Mouse (Mus musculus) limb, embryonic 12.5 days (tissue): ENCODE data around the gene Enox1. TPM values are rescaled to one million over a fixed set of nuclear protein-coding genes. Genes with fewer than 3 reads are reported as not detected.

Source experiments
- ATAC-seq: fragments of 200-750 bp; cut with Nextera tagmentation; 2 replicates; pipeline ENCODE4 v1.8.0; 2017; ENCODE audit warnings: low read depth, moderate TSS enrichment; ENCODE audit not compliant: insufficient number of reproducible peaks, insufficient read depth, low FRiP score, low TSS enrichment
- H3K27ac ChIP-seq: fragments of 300-500 bp; sonication (generic); 2 replicates; pipeline ENCODE4 v1.5.1; 2016; ENCODE audit warnings: mild to moderate bottlenecking, moderate library complexity
- H3K27me3 ChIP-seq: fragments of 300-500 bp; sonication (generic); 2 replicates; pipeline ENCODE4 v1.6.1; 2016; ENCODE audit warnings: mild to moderate bottlenecking, moderate library complexity
- H3K36me3 ChIP-seq: fragments of 300-500 bp; sonication (generic); 2 replicates; pipeline ENCODE4 v1.6.1; 2016; ENCODE audit warnings: mild to moderate bottlenecking, moderate library complexity
- H3K4me1 ChIP-seq: fragments of 300-500 bp; sonication (generic); replicated peaks from 2 replicates; pipeline ENCODE4 v1.6.1; 2016
- H3K4me2 ChIP-seq: fragments of 300-500 bp; sonication (generic); 2 replicates; pipeline ENCODE4 v1.6.1; 2016; ENCODE audit warnings: mild to moderate bottlenecking, moderate library complexity
- H3K4me3 ChIP-seq: fragments of 300-500 bp; sonication (generic); replicated peaks from 2 replicates; pipeline ENCODE4 v1.5.1; 2016; ENCODE audit warnings: mild to moderate bottlenecking
- H3K9ac ChIP-seq: fragments of 300-500 bp; sonication (generic); replicated peaks from 2 replicates; pipeline ENCODE4 v1.6.1; 2016; ENCODE audit warnings: mild to moderate bottlenecking, moderate library complexity
- H3K9me3 ChIP-seq: fragments of 300-500 bp; sonication (generic); 2 replicates; pipeline ENCODE4 v1.6.1; 2016; ENCODE audit warnings: mild to moderate bottlenecking, moderate library complexity
- WGBS: fragments of 180-500 bp; shearing (Covaris S2); methylation state at CpG from one replicate; pipeline ENCODE4 v1.1.7; 2016; 5-methylcytosine and 5-hydroxymethylcytosine counted together
- polyA plus RNA-seq: library from polyadenylated mRNA; unstranded; fragments of >200 nt; fragmentation: Nextera tagmentation; extraction: Ambion mirVana; gene quantifications from 2 replicates; pipeline ENCODE4 v1.2.1, GENCODE M21; 2016

Enox1 gene
- polyA plus RNA-seq, 1 experiment from 2014 or later = 12.9 TPM

DNA sequence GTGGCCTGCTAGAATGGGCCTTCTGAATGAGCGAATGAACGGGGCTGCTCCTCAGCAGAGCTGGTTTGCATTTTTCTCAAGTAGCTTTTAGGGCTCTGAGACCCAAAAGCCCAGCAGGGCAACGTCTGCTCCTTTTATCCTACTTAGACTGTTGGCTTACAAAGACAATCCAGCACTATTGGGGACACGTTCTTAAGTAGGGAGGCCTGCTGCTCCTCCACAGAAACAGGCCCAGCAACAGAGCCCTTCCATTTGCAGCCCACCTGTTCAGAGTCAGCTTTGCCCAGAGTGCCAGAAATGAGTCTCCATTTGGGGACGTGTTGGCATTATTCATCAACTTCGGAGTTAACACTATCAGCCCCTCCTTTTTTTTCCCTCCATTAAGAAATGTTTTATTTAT is 548.4 kb downstream of the Enox1 start:
- H3K27ac ChIP-seq = no peak overlapping the region
- H3K9ac ChIP-seq = no peak overlapping the region
- no peak for ATAC-seq
- no peak overlapping the region for H3K4me3 ChIP-seq
- no peaks in the 10 kb centered on the region for H3K36me3 ChIP-seq
- H3K4me2 ChIP-seq = no peak overlapping the region
- WGBS = 52% methylated on average over 6 of the region's 6 CpGs
- H3K9me3 ChIP-seq = no peaks in the 10 kb centered on the region
- peaks cover 17% of the 10 kb centered on the region for H3K4me1 ChIP-seq
- 0 out of 2 replicates have a peak, but pooled peaks cover 3% of the 10 kb centered on the region for H3K27me3 ChIP-seq

DNA sequence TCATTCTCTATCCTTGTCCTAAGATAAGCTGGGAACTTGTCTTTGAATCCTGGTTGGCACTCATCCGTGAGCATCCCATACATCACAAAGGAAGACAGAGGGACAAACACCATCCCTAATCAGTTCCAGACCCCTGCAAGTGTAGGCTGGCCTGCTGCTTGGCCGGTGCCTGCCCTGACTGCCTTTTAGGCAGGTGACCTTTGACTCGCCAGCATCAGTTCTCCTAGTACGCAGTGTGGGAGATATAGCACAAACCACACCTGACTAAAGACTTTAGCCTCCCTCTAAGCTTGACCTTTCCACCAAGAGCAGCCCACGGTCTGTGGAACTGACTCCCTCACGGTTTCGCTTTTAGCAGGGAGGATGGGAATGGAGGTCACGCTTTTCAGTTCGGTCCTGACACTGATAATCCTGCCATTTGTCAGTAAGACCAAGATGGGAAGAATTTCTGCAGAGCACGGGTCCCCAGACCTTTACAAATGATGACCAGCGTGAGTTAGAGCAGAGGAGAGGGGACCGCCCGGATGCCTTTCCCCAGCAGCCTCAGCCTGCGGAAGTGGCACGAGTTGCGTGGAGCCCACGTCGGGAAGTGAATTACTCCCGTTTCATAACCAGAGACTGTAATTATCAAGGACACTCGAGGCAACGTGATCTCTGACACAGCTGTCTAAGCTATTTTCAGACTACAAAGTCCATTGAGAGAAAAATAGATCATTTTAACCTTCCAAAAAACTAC is 550.1 kb downstream of the Enox1 start:
- Histone ChIP-seq H3K9ac (no peak overlapping the region), H3K9me3 (no peaks in the 10 kb centered on the region)
- ATAC-seq = no peak

DNA sequence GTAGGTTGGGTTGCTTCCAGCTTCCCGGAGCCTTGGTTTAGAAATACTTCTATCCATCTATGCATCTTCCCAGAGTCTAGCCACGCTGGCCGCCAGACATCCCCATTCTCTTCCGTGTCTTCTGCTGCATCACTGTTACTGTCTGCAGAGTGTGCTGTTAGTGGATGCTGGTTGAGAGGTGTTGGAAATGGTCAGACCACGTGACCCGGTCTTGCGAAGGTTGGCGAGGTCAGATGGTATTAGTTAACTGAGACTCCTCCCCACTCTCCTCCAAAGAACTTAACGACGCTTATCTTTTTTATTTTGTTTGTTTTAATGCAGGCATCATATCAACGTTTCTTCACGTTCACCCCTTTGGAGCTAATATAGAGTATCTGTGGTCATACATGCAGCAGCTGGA is 550.7 kb downstream of the Enox1 start:
- WGBS = 37% methylated on average over 12 of the region's 12 CpGs

More for the DNA sequence above, 550.1 kb downstream of the Enox1 start:
- peak overlapping the region; percentile 19 for H3K4me3 ChIP-seq
- H3K4me2 ChIP-seq = peak overlapping the region; percentile 53
- H3K27ac ChIP-seq = no peak overlapping the region
- peaks cover 17% of the 10 kb centered on the region for H3K4me1 ChIP-seq
- 29% methylated on average over 21 of the region's 21 CpGs for WGBS
- no peaks in the 10 kb centered on the region for H3K36me3 ChIP-seq
- H3K27me3 ChIP-seq = 0 out of 2 replicates have a peak, but pooled peaks cover 3% of the 10 kb centered on the region

DNA sequence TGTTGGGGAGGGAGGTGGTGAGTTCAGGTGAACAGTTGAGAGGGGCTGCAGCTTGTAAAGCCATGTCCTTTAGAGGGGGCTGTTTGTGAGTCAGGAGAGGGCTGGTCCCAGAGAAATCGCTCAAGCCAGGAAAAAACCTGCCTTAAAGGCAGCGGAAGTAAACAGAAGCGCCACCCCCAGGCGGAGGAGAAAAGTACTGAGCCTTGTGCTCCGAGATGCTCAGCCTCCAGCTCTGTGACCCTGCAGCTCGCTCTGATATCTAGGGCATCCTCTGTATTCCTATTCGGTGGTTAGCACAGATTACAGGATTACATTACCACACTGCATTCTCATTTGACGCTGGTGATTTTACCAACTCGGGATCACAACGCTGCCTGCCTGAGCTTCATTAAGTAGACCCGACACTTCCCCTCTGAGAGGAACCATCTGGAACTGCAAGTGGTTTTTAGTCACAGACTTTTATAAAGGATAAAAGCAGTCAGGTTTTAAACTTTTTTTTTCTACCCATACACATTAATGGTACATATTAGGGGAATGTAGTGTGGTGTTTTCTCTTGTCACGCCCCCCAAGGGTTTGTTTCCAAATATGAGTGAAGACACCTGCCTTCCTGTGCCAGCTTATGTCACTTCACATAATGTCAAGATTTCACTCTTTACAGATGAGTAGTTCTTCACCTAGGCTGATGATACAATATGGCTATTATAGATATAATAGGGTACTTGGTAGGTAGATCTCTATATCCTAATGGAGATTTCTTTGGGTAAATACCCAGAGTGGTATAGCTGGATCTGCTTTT is 552.0 kb downstream of the Enox1 start:
- H3K4me3 ChIP-seq = no peak overlapping the region
- no peak overlapping the region for H3K9ac ChIP-seq
- H3K27me3 ChIP-seq = 0 out of 2 replicates have a peak, but pooled peaks cover 3% of the 10 kb centered on the region
- no peaks in the 10 kb centered on the region for H3K36me3 ChIP-seq
- ATAC-seq = no peak
- H3K4me2 ChIP-seq = 0 out of 2 replicates have a peak overlapping the region, but pooled peaks have one; percentile 53
- no peaks in the 10 kb centered on the region for H3K9me3 ChIP-seq
- WGBS = 42% methylated on average over 12 of the region's 12 CpGs
- H3K27ac ChIP-seq = no peak overlapping the region
- peaks cover 17% of the 10 kb centered on the region for H3K4me1 ChIP-seq

More for the DNA sequence above, 550.7 kb downstream of the Enox1 start:
- peaks cover 17% of the 10 kb centered on the region for H3K4me1 ChIP-seq
- peak overlapping the region; percentile 53 for H3K4me2 ChIP-seq
- no peaks in the 10 kb centered on the region for H3K9me3 ChIP-seq
- ATAC-seq = no peak
- 0 out of 2 replicates have a peak, but pooled peaks cover 3% of the 10 kb centered on the region for H3K27me3 ChIP-seq
- H3K27ac ChIP-seq = no peak overlapping the region
- H3K4me3 ChIP-seq = peak overlapping the region; percentile 19
- no peak overlapping the region for H3K9ac ChIP-seq
- H3K36me3 ChIP-seq = no peaks in the 10 kb centered on the region

DNA sequence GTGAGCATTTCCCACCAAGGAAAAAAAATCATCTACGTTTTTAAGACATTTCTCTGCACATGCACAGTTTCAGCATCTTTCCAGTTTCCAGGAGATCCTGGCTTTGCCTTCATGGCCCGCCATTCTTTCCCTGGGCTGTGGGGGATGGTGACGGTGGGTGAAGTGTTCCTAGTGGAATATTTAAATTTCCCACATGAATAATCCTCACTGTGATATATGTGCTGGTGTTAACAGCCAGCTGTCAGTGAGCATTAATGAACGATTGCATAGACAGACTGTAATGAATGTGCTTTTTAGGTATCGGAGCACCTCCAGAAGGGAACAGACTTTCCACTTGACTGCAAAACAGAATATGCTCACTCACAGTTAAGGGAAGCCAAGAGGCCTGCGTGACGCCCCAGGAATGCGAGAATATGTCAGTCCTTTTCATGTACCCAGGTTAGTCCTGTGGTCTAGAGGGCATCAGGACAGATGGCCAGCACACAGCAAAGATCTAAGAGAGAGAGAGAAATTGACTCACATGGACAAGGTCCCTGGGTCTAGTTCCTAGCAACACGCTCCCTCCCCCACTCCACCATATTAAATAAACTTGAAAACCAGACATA is 558.5 kb downstream of the Enox1 start:
- no peak overlapping the region for H3K27ac ChIP-seq
- H3K9ac ChIP-seq = no peak overlapping the region
- H3K9me3 ChIP-seq = peaks cover 6% of the 10 kb centered on the region; the same call in 1 of the 2 replicates
- H3K4me2 ChIP-seq = no peak overlapping the region
- no peaks in the 10 kb centered on the region for H3K36me3 ChIP-seq
- H3K4me3 ChIP-seq = no peak overlapping the region
- WGBS = 80% methylated on average over 9 of the region's 9 CpGs
- no peaks in the 10 kb centered on the region for H3K27me3 ChIP-seq
- H3K4me1 ChIP-seq = peaks cover 3% of the 10 kb centered on the region; the same call in 1 of the 2 replicates
- ATAC-seq = no peak

DNA sequence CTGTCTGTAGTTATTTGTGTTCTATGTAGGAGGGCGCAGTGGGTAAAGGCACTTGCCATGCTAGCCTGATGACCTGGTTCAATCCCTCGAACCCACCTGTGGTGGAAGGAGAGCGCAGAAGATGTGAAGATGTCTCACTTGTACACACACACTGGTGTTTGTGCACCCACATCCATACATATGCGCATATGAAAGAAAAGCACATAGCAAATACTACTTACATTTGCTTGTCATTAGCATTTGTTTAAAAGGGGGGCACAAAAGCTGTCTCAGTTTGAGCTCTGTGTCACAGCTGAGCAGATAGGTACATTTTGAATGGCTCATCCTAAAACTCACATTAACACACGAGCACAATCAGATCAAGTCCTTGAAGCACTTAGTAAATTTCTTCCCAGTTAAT is 560.4 kb downstream of the Enox1 start:
- peaks cover 3% of the 10 kb centered on the region; the same call in 1 of the 2 replicates for H3K4me1 ChIP-seq
- H3K27ac ChIP-seq = no peak overlapping the region
- H3K4me3 ChIP-seq = no peak overlapping the region
- ATAC-seq = no peak
- no peak overlapping the region for H3K4me2 ChIP-seq
- H3K36me3 ChIP-seq = no peaks in the 10 kb centered on the region
- WGBS = 89% methylated on average over 5 of the region's 5 CpGs
- no peak overlapping the region for H3K9ac ChIP-seq
- H3K9me3 ChIP-seq = peaks cover 6% of the 10 kb centered on the region; the same call in 1 of the 2 replicates
- H3K27me3 ChIP-seq = no peaks in the 10 kb centered on the region

GRCm38 (mm10) chr14:77718814-77719213 is 562.3 kb downstream of the Enox1 start:
- peaks cover 6% of the 10 kb centered on the region; the same call in 1 of the 2 replicates for H3K9me3 ChIP-seq
- H3K9ac ChIP-seq = no peak overlapping the region
- H3K4me1 ChIP-seq = peaks cover 3% of the 10 kb centered on the region; the same call in 1 of the 2 replicates
- 76% methylated on average over 8 of the region's 8 CpGs for WGBS
- ATAC-seq = no peak
- H3K4me3 ChIP-seq = no peak overlapping the region
- H3K27ac ChIP-seq = no peak overlapping the region
- no peaks in the 10 kb centered on the region for H3K27me3 ChIP-seq
- H3K36me3 ChIP-seq = no peaks in the 10 kb centered on the region
- no peak overlapping the region for H3K4me2 ChIP-seq

- H3K4me2 ChIP-seq = no peak overlapping the region
- no peaks in the 10 kb centered on the region for H3K4me1 ChIP-seq
- H3K9me3 ChIP-seq = no peaks in the 10 kb centered on the region
- no peaks in the 10 kb centered on the region for H3K27me3 ChIP-seq
- ATAC-seq = no peak
- H3K9ac ChIP-seq = no peak overlapping the region
- H3K27ac ChIP-seq = no peak overlapping the region
- no peak overlapping the region for H3K4me3 ChIP-seq
- H3K36me3 ChIP-seq = no peaks in the 10 kb centered on the region
- WGBS = 74% methylated on average over 3 of the region's 3 CpGs
These were observed 581.5 kb downstream of the Enox1 start for GRCm38 (mm10) chr14:77738056-77738455.

GRCm38 (mm10) chr14:77738751-77739365 is 582.3 kb downstream of the Enox1 start:
- 82% methylated on average over 7 of the region's 7 CpGs for WGBS
- no peak overlapping the region for H3K9ac ChIP-seq

GRCm38 (mm10) chr14:77739376-77739775 is 582.8 kb downstream of the Enox1 start:
- no peak for ATAC-seq
- H3K27me3 ChIP-seq = no peaks in the 10 kb centered on the region
- no peak overlapping the region for H3K27ac ChIP-seq
- no peak overlapping the region for H3K4me2 ChIP-seq
- H3K9me3 ChIP-seq = no peaks in the 10 kb centered on the region
- H3K36me3 ChIP-seq = no peaks in the 10 kb centered on the region
- no peak overlapping the region for H3K4me3 ChIP-seq
- no peaks in the 10 kb centered on the region for H3K4me1 ChIP-seq
- no peak overlapping the region for H3K9ac ChIP-seq

More at GRCm38 (mm10) chr14:77738751-77739365, 582.3 kb downstream of the Enox1 start:
- no peaks in the 10 kb centered on the region for H3K9me3 ChIP-seq
- no peaks in the 10 kb centered on the region for H3K27me3 ChIP-seq
- no peak for ATAC-seq
- H3K4me3 ChIP-seq = no peak overlapping the region
- H3K4me2 ChIP-seq = no peak overlapping the region
- no peaks in the 10 kb centered on the region for H3K36me3 ChIP-seq
- no peak overlapping the region for H3K27ac ChIP-seq
- no peaks in the 10 kb centered on the region for H3K4me1 ChIP-seq
